Mouse (Mus musculus) brain, embryonic 14.5 days (tissue): ENCODE measurements around the gene Cdca5.

Source experiments
- CTCF ChIP-seq: fragments of 200-500 bp; IDR thresholded peaks from 2 replicates; pipeline ENCODE4 v1.5.1; 2012; ENCODE audit warnings: inconsistent platforms, mild to moderate bottlenecking, moderate library complexity, borderline replicate concordance; ENCODE audit not compliant: insufficient read depth, insufficient read length; ENCODE audit errors: extremely low read depth
- POLR2A ChIP-seq: fragments of 200-500 bp; IDR thresholded peaks from 2 replicates; pipeline ENCODE4 v1.6.1; 2012; ENCODE audit warnings: mild to moderate bottlenecking, inconsistent platforms, borderline replicate concordance; ENCODE audit not compliant: poor library complexity, insufficient read depth, insufficient read length, severe bottlenecking; ENCODE audit errors: extremely low read depth

- TF ChIP-seq CTCF (no peak), POLR2A (no peak)
These were observed 17.5 kb downstream of the Cdca5 start for GRCm38 (mm10) chr19:6102169-6102853.
